Mouse (Mus musculus): ENCODE measurements around the gene Tut1. TPM values are rescaled to one million over a fixed set of nuclear protein-coding genes. Genes with fewer than 3 reads are reported as not detected.

Gene Tut1
- polyA plus RNA-seq, 1 experiment from 2014 or later, result 35.2 TPM

- Histone ChIP-seq H3K27me3 (ENCODE audit: control insufficient read depth, insufficient read depth, low read length) (0 out of 2 replicates have a peak, but pooled peaks cover 6% of the 10 kb centered on the region), H3K4me2 (ENCODE audit: low read depth, severe bottlenecking) (peak within 1 kb of the TSS; percentile 91), H3K4me3 (ENCODE audit: low read depth, low read length) (peak within 1 kb of the TSS; percentile 78), H3K9ac (ENCODE audit: low read length) (peak within 1 kb of the TSS; percentile 78), H3K27ac (replicated peaks; ENCODE audit: low read depth, low read length) (peak within 1 kb of the TSS; percentile 83), H3K36me3 (ENCODE audit: control insufficient read depth, insufficient read depth, low read length) (no peaks in the 10 kb centered on the region), H3K4me1 (ENCODE audit: control insufficient read depth, insufficient read depth, low read length) (peaks cover 36% of the 10 kb centered on the region), H3K9me3 (ENCODE audit: control insufficient read depth, low read length) (no peaks in the 10 kb centered on the region)
- ATAC-seq (ENCODE audit: insufficient number of reproducible peaks, low FRiP score, low TSS enrichment, low read depth), result peak; percentile 48
- WGBS, result 1% methylated on average over 39 of the region's 42 CpGs
- DNase-seq (ENCODE audit: low spot score), result peak; percentile 79
Measured at GRCm38 (mm10) chr19:8989066-8989566, 35.5 kb downstream of the Tut1 start, which contains the start of gene Ahnak. TSS of gene Ahnak (plus strand) at chr19:8989284.

GRCm38 (mm10) chr19:8989567-8990431, 36.2 kb downstream of the Tut1 start:
- Histone ChIP-seq H3K4me1 (ENCODE audit: control insufficient read depth, insufficient read depth, low read length) (peaks cover 32% of the 10 kb centered on the region), H3K4me3 (ENCODE audit: low read depth, low read length) (peak overlapping the region; percentile 78), H3K9me3 (ENCODE audit: control insufficient read depth, low read length) (no peaks in the 10 kb centered on the region), H3K4me2 (ENCODE audit: low read depth, severe bottlenecking) (peak overlapping the region; percentile 91), H3K27ac (replicated peaks; ENCODE audit: low read depth, low read length) (peak overlapping the region; percentile 83), H3K9ac (ENCODE audit: low read length) (peak overlapping the region; percentile 78), H3K27me3 (ENCODE audit: control insufficient read depth, insufficient read depth, low read length) (0 out of 2 replicates have a peak, but pooled peaks cover 6% of the 10 kb centered on the region), H3K36me3 (ENCODE audit: control insufficient read depth, insufficient read depth, low read length) (no peaks in the 10 kb centered on the region)
- peak; percentile 89 for DNase-seq (ENCODE audit: low spot score)
- WGBS, result under 1% methylated on average over 53 of the region's 53 CpGs
- peak; percentile 92 for ATAC-seq (ENCODE audit: insufficient number of reproducible peaks, low FRiP score, low TSS enrichment, low read depth)

GRCm38 (mm10) chr19:8990432-8991102, 36.9 kb downstream of the Tut1 start:
- WGBS, result 19% methylated on average over 15 of the region's 15 CpGs
- ATAC-seq (ENCODE audit: insufficient number of reproducible peaks, low FRiP score, low TSS enrichment, low read depth) (peak; percentile 65), DNase-seq (ENCODE audit: low spot score) (no peak)
- Histone ChIP-seq H3K9ac (ENCODE audit: low read length) (peak overlapping the region; percentile 78), H3K9me3 (ENCODE audit: control insufficient read depth, low read length) (no peaks in the 10 kb centered on the region), H3K27me3 (ENCODE audit: control insufficient read depth, insufficient read depth, low read length) (0 out of 2 replicates have a peak, but pooled peaks cover 6% of the 10 kb centered on the region), H3K4me3 (ENCODE audit: low read depth, low read length) (peak overlapping the region; percentile 78), H3K4me1 (ENCODE audit: control insufficient read depth, insufficient read depth, low read length) (peaks cover 31% of the 10 kb centered on the region), H3K4me2 (ENCODE audit: low read depth, severe bottlenecking) (peak overlapping the region; percentile 91), H3K27ac (replicated peaks; ENCODE audit: low read depth, low read length) (peak overlapping the region; percentile 83), H3K36me3 (ENCODE audit: control insufficient read depth, insufficient read depth, low read length) (no peaks in the 10 kb centered on the region)

- Histone ChIP-seq H3K27ac (replicated peaks; ENCODE audit: low read depth, low read length) (no peak overlapping the region), H3K27me3 (ENCODE audit: control insufficient read depth, insufficient read depth, low read length) (0 out of 2 replicates have a peak, but pooled peaks cover 6% of the 10 kb centered on the region), H3K4me1 (ENCODE audit: control insufficient read depth, insufficient read depth, low read length) (peaks cover 31% of the 10 kb centered on the region), H3K4me3 (ENCODE audit: low read depth, low read length) (peak overlapping the region; percentile 78), H3K9ac (ENCODE audit: low read length) (no peak overlapping the region), H3K4me2 (ENCODE audit: low read depth, severe bottlenecking) (peak overlapping the region; percentile 91), H3K36me3 (ENCODE audit: control insufficient read depth, insufficient read depth, low read length) (no peaks in the 10 kb centered on the region), H3K9me3 (ENCODE audit: control insufficient read depth, low read length) (no peaks in the 10 kb centered on the region)
- no peak for DNase-seq (ENCODE audit: low spot score)
- ATAC-seq (ENCODE audit: insufficient number of reproducible peaks, low FRiP score, low TSS enrichment, low read depth), result no peak
- WGBS, result 62% methylated on average over 4 of the region's 4 CpGs
Measured at GRCm38 (mm10) chr19:8991245-8991870, 37.7 kb downstream of the Tut1 start.

- Histone ChIP-seq H3K9me3 (ENCODE audit: control insufficient read depth, low read length) (no peaks in the 10 kb centered on the region), H3K4me1 (ENCODE audit: control insufficient read depth, insufficient read depth, low read length) (peaks cover 31% of the 10 kb centered on the region), H3K4me2 (ENCODE audit: low read depth, severe bottlenecking) (peak overlapping the region; percentile 20; the same call in 1 of the 2 replicates), H3K9ac (ENCODE audit: low read length) (peak overlapping the region; percentile 23; the same call in 1 of the 2 replicates), H3K4me3 (ENCODE audit: low read depth, low read length) (no peak overlapping the region), H3K27me3 (ENCODE audit: control insufficient read depth, insufficient read depth, low read length) (0 out of 2 replicates have a peak, but pooled peaks cover 6% of the 10 kb centered on the region), H3K27ac (replicated peaks; ENCODE audit: low read depth, low read length) (0 out of 2 replicates have a peak overlapping the region, but pooled peaks have one; percentile 14), H3K36me3 (ENCODE audit: control insufficient read depth, insufficient read depth, low read length) (no peaks in the 10 kb centered on the region)
- WGBS, result 81% methylated on average over 13 of the region's 13 CpGs
- DNase-seq (ENCODE audit: low spot score) (no peak), ATAC-seq (ENCODE audit: insufficient number of reproducible peaks, low FRiP score, low TSS enrichment, low read depth) (no peak)
Measured at GRCm38 (mm10) chr19:8991871-8992735, 38.5 kb downstream of the Tut1 start.

- Histone ChIP-seq H3K4me2 (ENCODE audit: low read depth, severe bottlenecking) (peak overlapping the region; percentile 20; the same call in 1 of the 2 replicates), H3K9ac (ENCODE audit: low read length) (peak overlapping the region; percentile 23; the same call in 1 of the 2 replicates), H3K4me3 (ENCODE audit: low read depth, low read length) (no peak overlapping the region), H3K27ac (replicated peaks; ENCODE audit: low read depth, low read length) (no peak overlapping the region), H3K9me3 (ENCODE audit: control insufficient read depth, low read length) (no peaks in the 10 kb centered on the region), H3K36me3 (ENCODE audit: control insufficient read depth, insufficient read depth, low read length) (no peaks in the 10 kb centered on the region), H3K4me1 (ENCODE audit: control insufficient read depth, insufficient read depth, low read length) (peaks cover 30% of the 10 kb centered on the region), H3K27me3 (ENCODE audit: control insufficient read depth, insufficient read depth, low read length) (0 out of 2 replicates have a peak, but pooled peaks cover 5% of the 10 kb centered on the region)
- DNase-seq (ENCODE audit: low spot score), result peak; percentile 82
- ATAC-seq (ENCODE audit: insufficient number of reproducible peaks, low FRiP score, low TSS enrichment, low read depth), result no peak
- WGBS, result 26% methylated on average over 12 of the region's 12 CpGs
Measured at GRCm38 (mm10) chr19:8992769-8993624, 39.4 kb downstream of the Tut1 start.

- Histone ChIP-seq H3K27ac (replicated peaks; ENCODE audit: low read depth, low read length) (no peak overlapping the region), H3K4me3 (ENCODE audit: low read depth, low read length) (no peak overlapping the region)
Measured at GRCm38 (mm10) chr19:8993625-8993912, 39.9 kb downstream of the Tut1 start.

More at GRCm38 (mm10) chr19:8993625-8993912, 39.9 kb downstream of the Tut1 start:
- no peaks in the 10 kb centered on the region for H3K36me3 ChIP-seq (ENCODE audit: control insufficient read depth, insufficient read depth, low read length)
- H3K9me3 ChIP-seq (ENCODE audit: control insufficient read depth, low read length), result no peaks in the 10 kb centered on the region
- H3K4me2 ChIP-seq (ENCODE audit: low read depth, severe bottlenecking), result no peak overlapping the region
- no peaks in the 10 kb centered on the region for H3K27me3 ChIP-seq (ENCODE audit: control insufficient read depth, insufficient read depth, low read length)
- DNase-seq (ENCODE audit: low spot score), result no peak
- ATAC-seq (ENCODE audit: insufficient number of reproducible peaks, low FRiP score, low TSS enrichment, low read depth), result no peak
- WGBS, result 57% methylated on average over 2 of the region's 2 CpGs
- H3K9ac ChIP-seq (ENCODE audit: low read length), result no peak overlapping the region
- H3K4me1 ChIP-seq (ENCODE audit: control insufficient read depth, insufficient read depth, low read length), result peaks cover 26% of the 10 kb centered on the region
